Mouse (Mus musculus) heart, postnatal 10 days (tissue): ENCODE results near the gene Ndufb8. TPM values are rescaled to one million over a fixed set of nuclear protein-coding genes. Genes with fewer than 3 reads are reported as not detected.

Experiments
- total RNA-seq, 2 experiments: library from RNA; stranded (reverse); gene quantifications; 2 replicates each; pipeline ENCODE4 v1.2.3; 2021

Gene Ndufb8
- total RNA-seq, 2 experiments from 2014 or later = 1,469 to 1,488 TPM

Other genes with a start within 250 kb of the Ndufb8 start
- 10 to 100 TPM; 44.0 to 67.2 TPM for gene Scd4, start 222.3 kb downstream of the Ndufb8 start, total RNA-seq
- 10 to 100 TPM; 19.7 to 30.1 TPM for gene Scd1, start 147.6 kb downstream of the Ndufb8 start, total RNA-seq
- not detected for gene Wnt8b, start 62.0 kb downstream of the Ndufb8 start, total RNA-seq
- 1 to 10 TPM; 4.5 to 4.7 TPM for gene Sec31b, start 9.6 kb downstream of the Ndufb8 start, total RNA-seq
- not detected for gene Gm20538, start 2.6 kb downstream of the Ndufb8 start, total RNA-seq
- 10 to 100 TPM; 45.6 to 54.0 TPM for gene Hif1an, start 7.4 kb upstream of the Ndufb8 start, total RNA-seq
- gene Pax2, start 200.6 kb upstream of the Ndufb8 start, total RNA-seq = not detected